Mouse (Mus musculus): ENCODE results near the gene Psen1.

GRCm38 (mm10) chr12:83706951-83707350 is 19.0 kb downstream of the Psen1 start:
- TF ChIP-seq CTCF (IDR thresholded peaks at IDR 0.05; ENCODE audit: low read depth) (no peak), EP300 (optimal IDR thresholded peaks at IDR 0.05) (no peak)

Measured in stomach, postnatal 0 days (tissue).